Mouse (Mus musculus) left cerebral cortex, adult 18-20 months (tissue): ENCODE data around the gene Lgals4. TPM values are rescaled to one million over a fixed set of nuclear protein-coding genes. Genes with fewer than 3 reads are reported as not detected.
"Not testable (repeated sequence)": the region's sequence is repeated elsewhere in the genome, so short reads cannot be mapped to it uniquely, and the experiment has no call there.

Source experiments
- DNase-seq, 2 experiments: peaks; one replicate each; pipeline ENCODE4 v3.0.0; 2021 to 2022; ENCODE audit warnings: low spot score in 2 of 2, mixed read lengths in 1 of 2
- total RNA-seq, 2 experiments: library from RNA; stranded (reverse); gene quantifications; 2 replicates each; pipeline ENCODE4 v1.2.3; 2021

The Lgals4 gene
- total RNA-seq, 2 experiments from 2014 or later, result 1.9 to 2.4 TPM

- no peak for DNase-seq
Observed at GRCm38 (mm10) chr7:28864288-28864750, 30.7 kb downstream of the Lgals4 start.

DNA sequence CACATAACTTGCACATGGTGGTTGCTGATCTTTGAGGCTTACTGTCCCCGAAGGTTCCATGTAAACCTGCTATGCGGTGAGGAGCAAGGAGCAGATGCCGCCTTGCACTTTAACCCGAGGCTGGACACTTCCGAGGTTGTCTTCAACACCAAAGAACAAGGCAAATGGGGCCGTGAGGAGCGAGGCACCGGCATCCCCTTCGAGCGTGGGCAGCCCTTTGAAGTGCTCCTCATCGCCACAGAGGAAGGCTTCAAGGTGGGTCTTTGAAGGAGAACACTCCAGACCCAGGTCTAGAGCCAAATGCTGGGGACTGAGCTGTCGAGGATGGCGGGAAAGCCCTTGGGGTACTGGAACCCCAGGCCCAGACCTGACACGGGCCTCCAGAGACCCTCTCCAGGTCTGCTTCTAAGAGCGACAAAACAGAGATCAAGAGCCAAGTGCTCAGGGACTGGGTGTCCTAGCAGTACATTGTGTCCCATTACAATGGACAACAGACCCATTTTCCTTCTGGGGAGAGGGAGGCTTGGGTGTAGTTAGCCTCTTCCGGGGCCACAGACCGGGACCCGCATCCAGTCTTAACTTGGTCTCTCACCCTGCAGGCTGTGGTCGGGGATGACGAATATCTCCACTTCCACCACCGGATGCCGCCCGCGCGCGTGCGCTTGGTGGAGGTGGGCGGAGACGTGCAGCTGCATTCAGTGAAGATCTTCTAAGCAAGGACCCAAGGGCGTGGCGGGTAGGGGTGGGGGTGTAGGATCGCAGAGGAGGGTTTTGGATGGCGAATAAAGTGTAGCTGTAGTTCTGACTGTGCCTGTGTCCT lies 32.0 kb downstream of the Lgals4 start:
- peak; percentile 86 to 91 for DNase-seq

DNA sequence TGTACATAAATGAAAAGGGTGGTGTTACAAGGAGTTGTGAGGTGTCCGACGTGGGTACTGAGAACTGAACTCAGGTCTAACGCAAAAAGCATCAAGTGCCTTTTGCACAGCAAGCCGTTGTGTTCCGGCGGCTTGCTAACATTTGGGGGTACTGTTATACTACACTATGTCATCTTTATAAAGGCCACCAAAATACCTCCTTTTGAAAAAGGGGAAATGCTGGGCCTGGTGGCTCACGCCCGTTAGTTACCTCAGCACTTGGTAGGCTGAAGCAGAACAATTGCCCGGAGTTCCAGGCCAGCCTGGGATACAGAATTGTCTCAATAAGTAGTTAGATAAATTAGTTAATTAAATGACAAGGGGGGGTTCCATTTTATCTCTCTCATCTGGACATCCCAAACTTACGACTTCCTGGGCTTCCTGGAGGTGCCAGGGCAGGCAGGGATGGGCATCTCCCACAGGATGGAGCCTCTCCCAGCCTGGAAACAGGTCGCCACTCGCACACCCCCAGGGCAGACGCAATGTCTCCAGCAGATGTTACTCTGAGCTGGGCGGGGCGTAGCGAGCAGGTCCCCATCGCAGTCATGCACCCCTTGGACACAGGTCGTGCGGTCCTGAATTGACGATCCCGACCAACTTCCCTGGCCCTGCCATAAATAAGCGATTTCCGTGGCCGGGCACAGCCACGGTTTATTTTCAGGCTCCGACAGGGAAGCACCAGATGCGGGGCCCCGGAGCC lies 33.3 kb downstream of the Lgals4 start:
- no peak for DNase-seq

GRCm38 (mm10) chr7:28867508-28868340 lies 34.1 kb downstream of the Lgals4 start:
- peak; percentile 55 to 73 for DNase-seq

- no peak for DNase-seq
Observed at GRCm38 (mm10) chr7:28870901-28871664, 37.4 kb downstream of the Lgals4 start.

DNA sequence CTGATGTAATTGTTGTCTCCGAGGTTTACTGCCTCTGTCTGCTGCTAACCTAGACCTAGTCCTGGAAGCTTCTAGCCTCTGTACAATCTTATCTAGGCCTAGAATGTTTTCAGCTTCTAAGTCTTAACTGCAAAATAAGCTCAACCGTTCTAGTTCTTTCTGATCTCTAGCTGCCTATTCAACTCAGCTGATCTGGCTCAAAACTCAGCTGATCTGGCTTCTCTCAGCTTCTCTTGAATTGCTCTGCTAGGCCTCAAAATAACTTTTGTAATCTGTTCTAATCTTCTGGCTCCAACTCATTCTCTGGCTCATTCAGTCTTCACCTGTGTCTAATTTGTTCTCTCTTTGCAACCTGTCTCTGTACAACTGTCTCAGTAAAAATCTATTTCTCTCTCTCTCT lies 40.9 kb downstream of the Lgals4 start:
- DNase-seq, result no peak

DNA sequence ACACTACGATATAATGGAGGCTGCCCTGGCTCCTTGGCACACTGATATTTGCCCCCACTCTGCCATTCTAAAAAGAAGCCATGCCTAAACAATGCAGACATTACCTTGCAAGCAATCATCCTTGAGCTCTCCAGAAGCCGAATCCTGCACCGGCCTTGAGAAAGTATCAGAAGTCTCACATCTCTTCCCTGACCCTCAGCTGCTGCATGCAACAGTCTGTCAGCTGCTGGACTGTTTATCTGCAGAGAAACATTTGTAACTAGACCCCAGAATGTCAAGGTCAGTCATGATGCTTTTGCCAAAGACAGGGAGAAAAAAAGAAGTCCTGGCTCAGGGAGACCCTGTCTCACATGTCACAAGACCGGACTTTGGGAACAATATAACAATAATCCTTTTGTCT lies 42.4 kb downstream of the Lgals4 start:
- DNase-seq, result no peak

DNA sequence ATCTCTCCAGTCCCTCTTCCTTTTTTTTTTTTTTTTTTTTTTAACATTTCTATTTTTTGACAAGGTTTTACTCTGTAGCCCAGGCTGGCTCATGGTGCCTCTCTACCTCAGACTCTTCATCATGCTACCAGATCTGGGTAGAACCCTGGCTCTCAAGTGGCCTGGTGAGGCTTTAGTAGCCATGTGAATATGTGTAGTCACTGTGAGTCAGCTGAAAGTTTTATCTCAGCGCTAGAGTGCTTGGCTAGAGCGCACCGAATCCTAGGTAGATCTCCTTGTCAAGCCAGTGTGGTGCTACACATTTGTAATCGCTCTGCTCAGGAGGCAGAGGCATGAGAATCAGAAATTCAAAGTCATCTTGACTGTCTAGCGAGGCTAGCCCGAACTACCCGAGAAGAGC lies 43.5 kb downstream of the Lgals4 start:
- DNase-seq, result no peak

DNA sequence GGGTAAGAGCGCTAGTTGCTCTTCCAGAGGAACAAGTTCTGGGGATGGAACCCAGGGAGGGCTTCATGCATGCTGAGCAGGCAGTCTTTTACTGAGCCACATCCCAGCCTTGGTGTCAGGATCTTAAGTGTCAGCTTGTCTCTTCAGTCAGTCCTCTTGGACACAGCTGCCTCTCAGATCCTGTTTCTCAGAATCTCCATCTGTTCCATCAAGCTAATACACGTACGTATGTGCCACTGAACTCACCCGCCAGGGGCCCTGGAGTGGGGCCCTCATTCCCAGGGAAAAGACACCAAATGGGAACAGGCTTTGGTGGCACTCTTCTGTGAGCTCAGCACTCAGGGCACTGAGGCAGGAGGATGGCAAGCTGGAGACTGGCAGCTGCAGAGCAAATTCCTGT lies 44.2 kb downstream of the Lgals4 start:
- no peak for DNase-seq

- no peak for DNase-seq
Observed at GRCm38 (mm10) chr7:28879606-28880005, 46.0 kb downstream of the Lgals4 start.

- DNase-seq, result no peak
Observed at GRCm38 (mm10) chr7:28880554-28880953, 46.9 kb downstream of the Lgals4 start.

- no peak for DNase-seq
Observed at GRCm38 (mm10) chr7:28881199-28881598, 47.5 kb downstream of the Lgals4 start, which contains the start of gene Capn12. Capn12 (plus strand) TSS chr7:28881422.

- no peak for DNase-seq
Observed at GRCm38 (mm10) chr7:28883039-28883438, 49.4 kb downstream of the Lgals4 start.

- DNase-seq, result not testable (repeated sequence)
Observed at GRCm38 (mm10) chr7:28883704-28884103, 50.0 kb downstream of the Lgals4 start.

- DNase-seq, result no peak
Observed at GRCm38 (mm10) chr7:28886486-28886885, 52.8 kb downstream of the Lgals4 start.

GRCm38 (mm10) chr7:28888701-28889161 lies 55.1 kb downstream of the Lgals4 start:
- DNase-seq, result no peak
